Mouse (Mus musculus) stomach, postnatal 0 days (tissue): ENCODE results near the gene Shisa5.

ENCODE experiments used
- CTCF ChIP-seq: IDR thresholded peaks from 2 replicates; pipeline ENCODE4 v1.5.1; 2016; ENCODE audit warnings: antibody characterized with exemption, low read depth, mild to moderate bottlenecking, moderate library complexity
- EP300 ChIP-seq: optimal IDR thresholded peaks from 2 replicates; pipeline ENCODE3; 2016; ENCODE audit warnings: antibody characterized with exemption

DNA sequence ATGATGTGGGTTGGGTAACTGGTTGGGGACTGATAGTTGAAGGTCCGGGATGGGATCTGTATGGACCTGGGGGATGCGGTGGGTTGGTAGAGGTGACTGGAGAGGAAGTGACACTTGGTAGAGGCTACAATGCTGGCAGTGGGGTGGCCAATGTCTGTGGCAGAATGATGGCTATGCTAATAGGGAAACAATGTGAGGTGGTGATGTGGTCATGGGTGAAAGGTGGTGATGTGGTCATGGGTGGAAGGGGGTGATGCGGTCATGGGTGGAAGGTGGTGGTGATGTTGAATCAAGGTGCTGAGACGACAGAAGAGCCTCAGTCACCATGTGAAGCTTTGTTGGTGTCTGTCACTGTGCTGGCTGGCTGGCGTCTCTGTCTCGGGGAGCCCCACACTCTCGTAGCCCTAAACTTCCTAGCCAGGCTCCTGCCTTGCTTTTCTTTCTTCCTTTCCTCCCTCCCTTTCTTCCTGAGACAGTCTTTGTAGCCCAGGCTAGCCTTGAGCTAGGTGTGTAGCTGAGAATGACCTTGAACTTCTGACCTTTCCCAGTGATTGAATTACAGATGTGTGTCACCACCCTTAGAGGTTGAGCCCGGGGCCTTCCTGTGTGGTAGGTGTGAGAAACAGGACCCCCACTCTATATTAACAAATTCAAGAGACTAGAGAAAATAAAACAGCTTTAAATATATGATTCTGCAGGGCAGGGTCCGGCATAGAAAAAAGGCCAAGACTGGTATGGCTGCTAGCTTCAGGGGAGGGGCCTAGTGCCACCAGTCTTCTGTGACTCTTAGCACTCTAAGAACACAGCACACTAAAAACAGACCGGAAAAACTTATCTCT is 13.5 kb downstream of the Shisa5 start:
- TF ChIP-seq CTCF = no peak
- no peak for TF ChIP-seq EP300
